Mouse (Mus musculus) kidney, postnatal 4 days (tissue): Measurements from ENCODE around the gene Snrpg.
"Not testable (repeated sequence)": the region's sequence is repeated elsewhere in the genome, so short reads cannot be mapped to it uniquely, and the experiment has no call there.

Experiments
- DNase-seq, 2 experiments: peaks; one replicate each; pipeline ENCODE4 v3.0.0; 2021; ENCODE audit warnings: mixed read lengths in 2 of 2

The Snrpg gene

GRCm38 (mm10) chr6:86370764-86371339 lies at the start of gene Snrpg:
Gene Snrpg, plus strand, starts transcription at chr6:86371304.
- no peak for DNase-seq

GRCm38 (mm10) chr6:86322031-86322563 lies 49.0 kb upstream of the Snrpg start:
- DNase-seq, result no peak

DNA sequence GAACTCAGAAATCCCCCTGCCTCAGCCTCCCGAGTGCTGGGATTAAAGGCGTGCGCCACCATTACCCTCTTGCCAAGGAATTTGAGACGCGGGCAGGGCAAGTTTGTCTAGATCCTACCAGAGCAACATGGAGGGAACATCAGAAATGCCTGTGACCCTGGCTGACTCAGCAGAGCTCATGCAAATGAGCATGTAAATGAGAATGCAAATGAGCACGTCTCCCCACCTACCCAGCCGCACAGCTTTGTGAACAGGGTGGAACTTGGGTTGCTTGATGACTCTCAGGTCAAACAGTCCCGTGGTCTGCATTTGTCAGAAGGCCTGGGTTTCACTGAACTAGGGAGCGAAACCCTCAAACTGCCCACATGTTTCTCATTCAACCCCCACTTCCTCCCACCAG lies 48.1 kb upstream of the Snrpg start:
- no peak for DNase-seq

DNA sequence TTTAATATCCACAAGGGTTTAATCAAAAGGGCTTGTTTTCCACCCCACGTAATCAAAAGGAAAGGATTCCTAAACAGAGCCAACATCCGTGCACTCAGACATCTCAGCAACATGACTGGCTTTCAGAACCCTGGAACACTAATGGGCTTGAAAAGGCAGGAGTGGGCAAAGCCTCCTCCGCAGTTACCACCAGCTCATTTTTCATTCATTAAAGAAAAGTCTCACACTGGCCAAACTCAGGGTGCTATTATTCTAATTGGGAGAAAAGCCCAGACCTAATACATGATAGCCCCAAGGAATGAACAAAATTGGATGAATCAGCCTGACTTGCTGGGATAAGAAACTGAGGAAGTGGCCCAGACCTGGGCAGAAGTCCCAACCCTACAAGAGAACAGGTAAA lies 46.7 kb upstream of the Snrpg start:
- no peak for DNase-seq

DNA sequence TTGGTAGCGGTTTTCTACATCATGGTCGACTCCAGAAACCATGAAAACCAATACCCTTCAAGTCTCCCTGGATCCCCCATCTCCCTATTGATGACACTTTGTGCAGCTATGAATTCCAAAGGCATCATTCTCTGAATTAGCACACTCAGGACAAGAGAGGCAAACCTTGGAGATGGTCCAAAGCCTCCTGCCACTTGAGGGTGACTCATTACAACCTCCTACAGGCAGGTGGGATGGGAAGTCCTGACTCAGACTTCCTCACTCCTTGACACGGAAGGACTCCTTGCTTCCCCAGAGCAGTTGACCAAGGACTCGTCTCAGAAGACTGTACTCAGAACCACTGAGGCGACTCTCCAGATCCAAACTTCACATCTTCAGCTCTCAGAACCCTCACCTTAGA lies 45.5 kb upstream of the Snrpg start:
- no peak for DNase-seq

- DNase-seq, result no peak
These were observed 44.2 kb upstream of the Snrpg start for GRCm38 (mm10) chr6:86326866-86327265.

DNA sequence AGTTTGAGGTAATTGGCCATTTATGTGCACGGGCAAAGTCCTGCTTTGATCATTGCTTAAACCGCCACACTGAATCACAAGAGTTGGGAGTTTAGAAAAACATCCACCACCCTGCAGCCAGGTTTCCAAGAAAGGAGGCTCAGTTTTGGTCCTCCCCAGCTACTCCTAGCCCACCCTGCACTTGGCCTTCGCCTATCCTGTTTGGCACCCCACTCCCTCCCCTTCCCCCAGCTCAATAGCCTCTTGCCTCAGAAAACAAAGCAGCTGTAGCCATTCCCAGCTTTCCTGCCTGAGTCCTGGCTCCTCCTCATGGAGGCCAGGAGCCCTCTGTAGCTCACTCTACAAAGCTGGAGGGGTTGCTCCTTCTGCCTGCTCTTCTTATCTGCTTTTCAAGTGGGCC lies 42.7 kb upstream of the Snrpg start:
- DNase-seq, result peak in 1 of 2 experiments; percentile 19

GRCm38 (mm10) chr6:86329943-86330342 lies 41.2 kb upstream of the Snrpg start:
- DNase-seq, result no peak

DNA sequence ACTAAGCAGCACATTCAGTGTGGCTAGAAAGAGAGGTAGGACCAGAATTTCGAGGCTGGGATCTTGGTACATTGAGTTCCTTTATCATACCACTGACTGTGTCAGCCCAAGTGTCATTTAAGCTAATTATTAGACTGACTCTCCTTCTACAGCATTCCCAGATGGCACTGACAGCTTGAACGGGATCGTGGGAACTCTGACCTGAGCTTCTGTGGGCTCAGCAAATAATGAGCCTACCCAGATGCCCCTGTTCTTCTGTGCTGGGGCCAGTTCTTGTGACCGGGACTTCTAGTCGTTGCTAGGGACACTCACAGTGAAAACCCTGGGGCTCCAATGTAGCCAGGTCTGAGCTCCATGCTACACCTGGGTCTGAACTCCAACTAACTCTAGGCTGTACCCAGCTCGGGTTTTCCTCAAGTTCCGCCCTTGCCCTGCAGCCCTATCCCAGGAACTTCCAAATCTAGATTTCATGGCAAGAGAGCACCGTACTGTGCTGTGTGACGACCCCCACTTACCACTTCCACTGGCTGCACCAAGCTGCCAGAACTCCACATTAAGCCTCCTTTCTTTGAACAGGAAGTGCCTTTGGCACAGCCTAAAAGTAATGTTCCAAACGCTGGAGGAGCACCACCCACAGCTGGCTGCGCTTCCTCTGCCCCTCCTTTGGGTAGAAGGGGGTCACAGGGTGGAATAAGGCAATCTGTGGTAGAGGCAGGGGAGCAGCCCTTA lies 35.8 kb upstream of the Snrpg start:
- DNase-seq, result peak in 1 of 2 experiments; percentile 11

- no peak for DNase-seq
These were observed 35.2 kb upstream of the Snrpg start for GRCm38 (mm10) chr6:86335860-86336259.

GRCm38 (mm10) chr6:86336340-86336739 lies 34.8 kb upstream of the Snrpg start:
- DNase-seq, result not testable (repeated sequence)

DNA sequence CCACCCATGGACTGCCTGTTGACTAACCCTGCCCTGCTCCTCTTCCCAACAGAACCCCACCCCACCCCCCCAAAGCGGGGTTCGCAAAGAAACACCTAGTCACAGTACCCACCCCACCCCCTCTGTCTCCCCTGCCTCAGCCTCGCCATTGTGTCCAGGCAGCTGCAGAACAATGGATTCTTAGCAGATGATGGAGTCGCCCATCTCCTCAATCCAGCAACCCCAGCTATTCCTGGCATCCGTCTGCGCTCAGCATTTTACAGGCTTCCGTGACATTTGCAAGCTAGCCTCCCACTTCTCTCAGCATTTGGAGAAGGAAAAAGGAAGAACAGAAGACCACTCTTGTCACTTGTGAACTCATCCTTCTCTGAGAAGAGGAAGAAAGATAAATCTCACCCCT lies 27.4 kb upstream of the Snrpg start:
- DNase-seq, result peak; percentile 21 to 42

- DNase-seq, result no peak
These were observed 25.0 kb upstream of the Snrpg start for GRCm38 (mm10) chr6:86346063-86346462.

- peak in 1 of 2 experiments; percentile 17 for DNase-seq
These were observed 21.8 kb upstream of the Snrpg start for GRCm38 (mm10) chr6:86349257-86349656.

- DNase-seq, result no peak
These were observed 16.2 kb upstream of the Snrpg start for GRCm38 (mm10) chr6:86354948-86355347.

- DNase-seq, result no peak
These were observed 14.1 kb upstream of the Snrpg start for GRCm38 (mm10) chr6:86356956-86357355.

GRCm38 (mm10) chr6:86360691-86361090 lies 10.4 kb upstream of the Snrpg start:
- DNase-seq, result peak; percentile 43 to 63

GRCm38 (mm10) chr6:86361373-86361772 lies 9.7 kb upstream of the Snrpg start:
- no peak for DNase-seq

GRCm38 (mm10) chr6:86364442-86365141 lies 6.5 kb upstream of the Snrpg start:
- peak; percentile 83 to 90 for DNase-seq

- DNase-seq, result peak; percentile 96 to 98
These were observed 5.6 kb upstream of the Snrpg start, which contains the start of gene Fam136a for GRCm38 (mm10) chr6:86365371-86366124. Gene Fam136a, plus strand, starts transcription at chr6:86365646.

DNA sequence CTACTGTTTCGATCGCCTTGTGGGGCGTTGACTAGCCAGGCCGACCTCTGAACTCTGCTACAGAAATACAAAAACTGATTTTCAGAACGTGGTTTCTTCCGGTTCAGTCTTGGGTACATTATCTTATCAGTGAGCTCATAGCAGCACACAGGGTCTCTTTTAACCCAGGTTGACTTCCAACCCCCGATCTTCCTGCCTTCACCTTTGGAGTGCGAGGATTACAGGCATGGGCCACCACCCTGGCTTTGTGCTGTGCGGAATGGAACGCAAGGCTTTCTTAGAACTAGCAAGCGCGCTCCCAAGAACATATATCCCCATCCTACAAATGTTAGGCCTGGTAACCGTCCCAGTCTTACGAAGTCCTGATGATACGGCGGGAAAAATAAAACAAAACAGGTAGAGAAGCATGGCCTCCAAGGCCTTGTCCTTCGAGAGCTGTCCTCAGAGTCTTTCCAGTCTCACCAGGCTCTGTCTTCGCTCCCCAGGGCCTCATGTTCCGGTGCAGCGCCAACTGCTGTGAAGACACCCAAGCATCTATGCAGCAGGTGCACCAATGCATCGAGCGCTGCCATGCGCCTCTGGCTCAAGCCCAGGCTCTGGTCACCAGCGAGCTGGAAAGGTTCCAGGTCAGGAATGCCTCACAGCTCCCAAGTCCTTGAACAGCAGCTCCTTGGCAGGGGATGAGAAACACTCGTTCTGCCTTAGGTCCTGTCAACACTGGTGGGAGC lies 4.8 kb upstream of the Snrpg start:
- DNase-seq, result peak; percentile 52 to 65

DNA sequence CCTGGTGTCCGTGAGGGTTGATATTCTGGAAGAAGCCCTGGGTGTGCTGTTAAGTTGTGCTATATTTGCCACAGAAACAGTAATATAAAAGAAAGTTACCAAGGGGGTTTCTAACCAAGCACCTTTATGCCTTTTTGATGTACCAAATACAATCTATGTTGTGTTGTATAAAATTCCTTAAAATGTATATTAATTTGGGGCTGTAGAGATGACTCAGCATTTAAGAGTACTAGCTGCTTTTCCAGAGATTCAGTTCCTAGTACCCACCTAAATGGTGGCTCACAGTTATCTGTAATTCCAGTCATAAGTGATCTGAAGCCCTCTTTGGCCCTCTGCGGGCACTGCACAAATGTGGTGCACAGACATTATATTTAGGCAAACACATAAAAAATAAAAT lies 4.3 kb upstream of the Snrpg start:
- DNase-seq, result no peak
